Mouse (Mus musculus): ENCODE measurements around the gene Etl4. TPM values are rescaled to one million over a fixed set of nuclear protein-coding genes. Genes with fewer than 3 reads are reported as not detected.
"Not testable (repeated sequence)": the region's sequence is repeated elsewhere in the genome, so short reads cannot be mapped to it uniquely, and the experiment has no call there.

Gene Etl4
- polyA plus RNA-seq, 1 experiment from 2014 or later: 76.7 TPM

GRCm38 (mm10) chr2:20177236-20177635, 267.7 kb downstream of the Etl4 start:
- WGBS: 91% methylated on average over 3 of the region's 3 CpGs
- H3K4me2 ChIP-seq (replicated peaks; ENCODE audit: low read depth, low read length); H3K27ac ChIP-seq (ENCODE audit: low read length); ATAC-seq (ENCODE audit: insufficient number of reproducible peaks, insufficient read depth, low FRiP score, low read depth); H3K9ac ChIP-seq (replicated peaks; ENCODE audit: low read depth, low read length); H3K9me3 ChIP-seq (ENCODE audit: control insufficient read depth, low read depth, low read length); H3K27me3 ChIP-seq (ENCODE audit: control insufficient read depth, insufficient read depth, low read length); H3K4me3 ChIP-seq (ENCODE audit: low read depth, low read length); H3K36me3 ChIP-seq (ENCODE audit: control insufficient read depth, insufficient read depth, low read length); H3K4me1 ChIP-seq (ENCODE audit: control insufficient read depth, insufficient read depth, low read length): not testable (repeated sequence)

GRCm38 (mm10) chr2:20180561-20180960, 271.0 kb downstream of the Etl4 start:
- WGBS: 91% methylated on average over 5 of the region's 5 CpGs
- not testable (repeated sequence) for H3K9me3 ChIP-seq (ENCODE audit: control insufficient read depth, low read depth, low read length)

GRCm38 (mm10) chr2:20187223-20187622, 277.6 kb downstream of the Etl4 start:
- not testable (repeated sequence) for H3K4me1 ChIP-seq (ENCODE audit: control insufficient read depth, insufficient read depth, low read length); H3K4me3 ChIP-seq (ENCODE audit: low read depth, low read length); H3K9me3 ChIP-seq (ENCODE audit: control insufficient read depth, low read depth, low read length); H3K27ac ChIP-seq (ENCODE audit: low read length); ATAC-seq (ENCODE audit: insufficient number of reproducible peaks, insufficient read depth, low FRiP score, low read depth); H3K4me2 ChIP-seq (replicated peaks; ENCODE audit: low read depth, low read length); H3K27me3 ChIP-seq (ENCODE audit: control insufficient read depth, insufficient read depth, low read length); H3K36me3 ChIP-seq (ENCODE audit: control insufficient read depth, insufficient read depth, low read length); H3K9ac ChIP-seq (replicated peaks; ENCODE audit: low read depth, low read length)
- 86% methylated on average over 7 of the region's 7 CpGs for WGBS

More at GRCm38 (mm10) chr2:20180561-20180960, 271.0 kb downstream of the Etl4 start:
- not testable (repeated sequence) for H3K4me3 ChIP-seq (ENCODE audit: low read depth, low read length); H3K4me2 ChIP-seq (replicated peaks; ENCODE audit: low read depth, low read length); H3K9ac ChIP-seq (replicated peaks; ENCODE audit: low read depth, low read length); ATAC-seq (ENCODE audit: insufficient number of reproducible peaks, insufficient read depth, low FRiP score, low read depth); H3K27me3 ChIP-seq (ENCODE audit: control insufficient read depth, insufficient read depth, low read length); H3K36me3 ChIP-seq (ENCODE audit: control insufficient read depth, insufficient read depth, low read length); H3K27ac ChIP-seq (ENCODE audit: low read length); H3K4me1 ChIP-seq (ENCODE audit: control insufficient read depth, insufficient read depth, low read length)

- H3K4me1 ChIP-seq (ENCODE audit: control insufficient read depth, insufficient read depth, low read length): no peaks in the 10 kb centered on the region
- ATAC-seq (ENCODE audit: insufficient number of reproducible peaks, insufficient read depth, low FRiP score, low read depth): no peak
- H3K4me2 ChIP-seq (replicated peaks; ENCODE audit: low read depth, low read length): no peak overlapping the region
- WGBS: 82% methylated on average over 7 of the region's 7 CpGs
- H3K4me3 ChIP-seq (ENCODE audit: low read depth, low read length): no peak overlapping the region
- H3K27ac ChIP-seq (ENCODE audit: low read length): no peak overlapping the region
- no peaks in the 10 kb centered on the region for H3K36me3 ChIP-seq (ENCODE audit: control insufficient read depth, insufficient read depth, low read length)
- H3K27me3 ChIP-seq (ENCODE audit: control insufficient read depth, insufficient read depth, low read length): no peaks in the 10 kb centered on the region
- no peaks in the 10 kb centered on the region for H3K9me3 ChIP-seq (ENCODE audit: control insufficient read depth, low read depth, low read length)
- H3K9ac ChIP-seq (replicated peaks; ENCODE audit: low read depth, low read length): no peak overlapping the region
Measured at GRCm38 (mm10) chr2:20203011-20203410, 293.4 kb downstream of the Etl4 start.

- Histone ChIP-seq H3K36me3 (ENCODE audit: control insufficient read depth, insufficient read depth, low read length) (no peaks in the 10 kb centered on the region), H3K27ac (ENCODE audit: low read length) (no peak overlapping the region), H3K4me1 (ENCODE audit: control insufficient read depth, insufficient read depth, low read length) (no peaks in the 10 kb centered on the region), H3K9me3 (ENCODE audit: control insufficient read depth, low read depth, low read length) (no peaks in the 10 kb centered on the region), H3K9ac (replicated peaks; ENCODE audit: low read depth, low read length) (no peak overlapping the region), H3K4me2 (replicated peaks; ENCODE audit: low read depth, low read length) (no peak overlapping the region), H3K27me3 (ENCODE audit: control insufficient read depth, insufficient read depth, low read length) (no peaks in the 10 kb centered on the region), H3K4me3 (ENCODE audit: low read depth, low read length) (no peak overlapping the region)
- no peak for ATAC-seq (ENCODE audit: insufficient number of reproducible peaks, insufficient read depth, low FRiP score, low read depth)
- 33% methylated on average over 1 of the region's 1 CpGs for WGBS
Measured at GRCm38 (mm10) chr2:20206647-20207046, 297.1 kb downstream of the Etl4 start.

GRCm38 (mm10) chr2:20208683-20209194, 299.2 kb downstream of the Etl4 start:
- WGBS: 68% methylated on average over 3 of the region's 3 CpGs
- Histone ChIP-seq H3K36me3 (ENCODE audit: control insufficient read depth, insufficient read depth, low read length) (no peaks in the 10 kb centered on the region), H3K9me3 (ENCODE audit: control insufficient read depth, low read depth, low read length) (no peaks in the 10 kb centered on the region), H3K4me1 (ENCODE audit: control insufficient read depth, insufficient read depth, low read length) (no peaks in the 10 kb centered on the region), H3K27ac (ENCODE audit: low read length) (no peak overlapping the region), H3K27me3 (ENCODE audit: control insufficient read depth, insufficient read depth, low read length) (no peaks in the 10 kb centered on the region), H3K4me2 (replicated peaks; ENCODE audit: low read depth, low read length) (no peak overlapping the region), H3K9ac (replicated peaks; ENCODE audit: low read depth, low read length) (no peak overlapping the region), H3K4me3 (ENCODE audit: low read depth, low read length) (no peak overlapping the region)
- ATAC-seq (ENCODE audit: insufficient number of reproducible peaks, insufficient read depth, low FRiP score, low read depth): no peak

GRCm38 (mm10) chr2:20209359-20209758, 299.8 kb downstream of the Etl4 start:
- H3K9me3 ChIP-seq (ENCODE audit: control insufficient read depth, low read depth, low read length): no peaks in the 10 kb centered on the region
- WGBS: 61% methylated on average over 4 of the region's 4 CpGs

GRCm38 (mm10) chr2:20216275-20216674, 306.7 kb downstream of the Etl4 start:
- Histone ChIP-seq H3K4me1 (ENCODE audit: control insufficient read depth, insufficient read depth, low read length) (no peaks in the 10 kb centered on the region), H3K36me3 (ENCODE audit: control insufficient read depth, insufficient read depth, low read length) (no peaks in the 10 kb centered on the region), H3K4me3 (ENCODE audit: low read depth, low read length) (no peak overlapping the region), H3K9ac (replicated peaks; ENCODE audit: low read depth, low read length) (no peak overlapping the region), H3K4me2 (replicated peaks; ENCODE audit: low read depth, low read length) (no peak overlapping the region), H3K9me3 (ENCODE audit: control insufficient read depth, low read depth, low read length) (no peaks in the 10 kb centered on the region), H3K27ac (ENCODE audit: low read length) (no peak overlapping the region), H3K27me3 (ENCODE audit: control insufficient read depth, insufficient read depth, low read length) (no peaks in the 10 kb centered on the region)
- ATAC-seq (ENCODE audit: insufficient number of reproducible peaks, insufficient read depth, low FRiP score, low read depth): no peak
- 93% methylated on average over 2 of the region's 2 CpGs for WGBS

More at GRCm38 (mm10) chr2:20209359-20209758, 299.8 kb downstream of the Etl4 start:
- Histone ChIP-seq H3K27ac (ENCODE audit: low read length) (no peak overlapping the region), H3K4me3 (ENCODE audit: low read depth, low read length) (no peak overlapping the region), H3K4me1 (ENCODE audit: control insufficient read depth, insufficient read depth, low read length) (no peaks in the 10 kb centered on the region), H3K4me2 (replicated peaks; ENCODE audit: low read depth, low read length) (no peak overlapping the region), H3K9ac (replicated peaks; ENCODE audit: low read depth, low read length) (no peak overlapping the region), H3K36me3 (ENCODE audit: control insufficient read depth, insufficient read depth, low read length) (no peaks in the 10 kb centered on the region), H3K27me3 (ENCODE audit: control insufficient read depth, insufficient read depth, low read length) (no peaks in the 10 kb centered on the region)
- no peak for ATAC-seq (ENCODE audit: insufficient number of reproducible peaks, insufficient read depth, low FRiP score, low read depth)

All from stomach, embryonic 14.5 days (tissue).